Mouse (Mus musculus) heart, adult 2 months (tissue): ENCODE data around the gene Pax7.

Experiments used
- CTCF ChIP-seq: fragments of 200-600 bp; IDR thresholded peaks from 2 replicates; pipeline ENCODE4 v1.8.1; 2022; ENCODE audit warnings: antibody characterized with exemption, mild to moderate bottlenecking, moderate library complexity
- POLR2A ChIP-seq: fragments of 200-500 bp; IDR thresholded peaks from 2 replicates; pipeline ENCODE4 v1.6.1; 2011; ENCODE audit warnings: mild to moderate bottlenecking, low read depth, low read length, control low read depth; ENCODE audit not compliant: insufficient read depth

- no peak for TF ChIP-seq POLR2A
- TF ChIP-seq CTCF: no peak
Measured at GRCm38 (mm10) chr4:139698602-139699001, 134.7 kb downstream of the Pax7 start.
